Mouse (Mus musculus): Measurements from ENCODE around the gene Padi4.
A peak's percentile ranks its signal among the peaks of the same experiment; 100 is the strongest.

- TF ChIP-seq EP300 (IDR thresholded peaks at IDR 0.05) (no peak), CTCF (IDR thresholded peaks at IDR 0.05) (peak; percentile 78)
Measured at GRCm38 (mm10) chr4:140744654-140745053, 29.4 kb downstream of the Padi4 start.
